Mouse (Mus musculus): Measurements from ENCODE around the gene Upf2. TPM values are rescaled to one million over a fixed set of nuclear protein-coding genes. Genes with fewer than 3 reads are reported as not detected.
"Not testable (repeated sequence)": the region's sequence is repeated elsewhere in the genome, so short reads cannot be mapped to it uniquely, and the experiment has no call there.

Upf2 gene
- total and polyA plus RNA-seq, 2 experiments from 2014 or later: 5.9 to 13.2 TPM

DNA sequence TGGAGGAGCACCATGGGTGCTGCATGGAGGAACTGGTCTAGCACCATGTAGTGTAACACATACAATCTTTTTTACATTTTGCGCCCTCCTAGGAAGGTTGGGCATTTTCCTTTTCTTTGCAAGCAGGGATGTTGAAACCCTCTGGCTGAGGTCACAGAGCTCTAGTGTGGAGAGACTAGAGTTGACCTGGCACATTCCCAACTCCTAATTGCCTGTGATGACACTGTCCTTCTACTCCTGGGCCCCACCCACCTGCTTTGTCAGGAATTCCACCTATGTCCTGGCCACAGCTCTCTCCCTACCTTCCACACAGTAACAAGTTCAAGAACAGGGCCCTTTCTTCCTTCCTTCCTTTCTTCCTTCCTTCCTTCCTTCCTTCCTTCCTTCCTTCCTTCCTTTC lies 132.4 kb downstream of the Upf2 start:
- DNase-seq (ENCODE audit: low spot score): no peak
- no peak for ATAC-seq (ENCODE audit: low FRiP score)
- Histone ChIP-seq H3K36me3 (ENCODE audit: insufficient read depth, low read length) (no peaks in the 10 kb centered on the region), H3K4me1 (ENCODE audit: insufficient read depth, low read length) (no peaks in the 10 kb centered on the region), H3K9ac (replicated peaks; ENCODE audit: low read length, poor library complexity, severe bottlenecking) (no peak overlapping the region), H3K4me2 (ENCODE audit: low read depth, low read length, poor library complexity, severe bottlenecking) (no peak overlapping the region), H3K27me3 (ENCODE audit: insufficient read depth, low read length) (no peaks in the 10 kb centered on the region), H3K4me3 (ENCODE audit: low read depth, low read length) (no peak overlapping the region), H3K27ac (ENCODE audit: low read depth, low read length) (no peak overlapping the region), H3K9me3 (ENCODE audit: low read length) (no peaks in the 10 kb centered on the region)
- 100% methylated on average over 1 of the region's 1 CpGs for WGBS
- no peak for TF ChIP-seq CTCF (IDR thresholded peaks at IDR 0.05)

DNA sequence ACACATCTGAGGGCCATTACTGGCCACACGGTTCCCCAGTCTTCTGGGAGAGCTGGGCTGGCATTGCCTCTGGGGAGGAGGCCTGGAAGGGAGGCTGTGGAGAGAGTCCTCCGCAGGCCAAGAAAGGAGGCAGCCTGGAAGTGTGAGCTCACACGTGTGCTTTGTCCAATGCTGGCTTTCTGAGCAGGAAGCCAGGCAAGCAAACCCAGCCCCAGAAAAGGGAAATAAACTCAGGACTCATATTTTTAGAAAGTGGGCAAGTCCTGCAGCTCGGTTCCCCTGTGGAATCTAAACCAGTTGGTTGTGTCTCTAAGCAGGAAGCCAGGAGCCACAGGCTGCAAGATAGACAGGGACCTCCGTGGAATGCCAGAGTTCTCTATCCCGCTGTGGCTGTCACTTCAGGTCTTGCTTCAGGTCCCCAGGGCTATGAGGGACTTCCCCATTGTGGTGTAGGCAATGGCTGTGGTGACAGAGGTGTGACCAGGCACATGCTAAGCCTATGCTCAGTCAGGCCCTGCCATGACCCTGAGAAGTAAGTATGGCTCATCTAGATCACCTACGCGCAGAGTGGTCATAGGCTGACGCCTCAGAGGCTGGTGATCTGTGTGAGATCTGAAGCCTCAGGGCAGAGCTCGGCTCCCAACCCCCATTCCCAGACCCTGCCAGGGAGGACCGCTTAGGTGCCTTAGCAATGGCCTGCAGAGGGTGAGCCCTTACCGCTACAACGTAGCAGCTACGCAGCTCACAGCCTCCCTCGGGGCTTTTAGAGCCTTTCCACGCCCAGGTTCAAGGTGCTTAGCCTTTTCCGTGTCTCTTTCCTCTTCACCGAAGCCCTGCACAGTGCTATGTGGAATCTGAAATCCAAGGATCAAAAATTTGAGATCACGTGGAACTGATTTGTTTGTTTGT lies 134.6 kb downstream of the Upf2 start:
- no peak for ATAC-seq (ENCODE audit: low FRiP score)

DNA sequence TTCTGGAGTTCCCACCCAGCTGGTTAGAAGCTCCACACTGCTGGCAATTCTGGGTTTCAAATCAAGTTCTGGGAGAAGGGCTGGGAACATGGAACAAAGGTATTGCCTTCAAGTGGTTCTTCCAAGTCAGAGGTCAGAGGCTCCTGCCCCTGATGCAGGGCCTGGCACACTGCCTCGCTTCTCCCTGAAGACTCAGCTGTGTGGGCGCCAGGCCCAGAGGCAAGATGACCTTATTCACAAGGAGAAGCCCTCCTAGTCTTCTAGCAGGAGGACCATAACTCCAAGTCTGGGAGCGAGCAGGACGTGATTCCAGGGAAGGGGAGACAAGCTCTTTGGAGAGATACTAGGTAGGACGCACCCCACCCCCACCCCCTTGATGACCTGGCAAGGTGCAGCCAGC lies 135.9 kb downstream of the Upf2 start:
- 86% methylated on average over 5 of the region's 5 CpGs for WGBS
- DNase-seq (ENCODE audit: low spot score): no peak

More for the DNA sequence above, 134.6 kb downstream of the Upf2 start:
- Histone ChIP-seq H3K36me3 (ENCODE audit: insufficient read depth, low read length) (no peaks in the 10 kb centered on the region), H3K4me3 (ENCODE audit: low read depth, low read length) (no peak overlapping the region), H3K9ac (replicated peaks; ENCODE audit: low read length, poor library complexity, severe bottlenecking) (no peak overlapping the region), H3K9me3 (ENCODE audit: low read length) (no peaks in the 10 kb centered on the region), H3K27me3 (ENCODE audit: insufficient read depth, low read length) (no peaks in the 10 kb centered on the region), H3K4me2 (ENCODE audit: low read depth, low read length, poor library complexity, severe bottlenecking) (no peak overlapping the region), H3K4me1 (ENCODE audit: insufficient read depth, low read length) (no peaks in the 10 kb centered on the region), H3K27ac (ENCODE audit: low read depth, low read length) (no peak overlapping the region)
- 76% methylated on average over 19 of the region's 19 CpGs for WGBS
- no peak for TF ChIP-seq CTCF (IDR thresholded peaks at IDR 0.05)
- DNase-seq (ENCODE audit: low spot score): no peak

DNA sequence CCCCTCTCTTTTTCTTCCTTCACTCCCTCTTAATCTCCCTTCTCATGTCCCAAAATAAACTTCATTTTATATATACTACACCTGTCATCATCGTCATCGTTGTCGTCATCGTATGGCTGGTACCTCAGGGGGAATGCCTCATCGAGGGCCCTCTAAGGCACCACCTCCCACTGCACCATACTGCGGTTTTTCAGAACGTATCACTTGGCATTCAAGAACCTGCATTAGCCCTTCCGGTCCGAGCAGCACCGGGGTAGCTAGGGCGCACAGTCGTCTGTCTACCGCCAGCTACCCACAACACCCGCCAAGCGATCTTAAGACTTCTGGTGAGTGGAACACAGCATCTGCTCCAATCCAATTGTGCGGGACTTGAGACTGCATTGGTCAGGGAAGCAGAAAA lies 138.7 kb downstream of the Upf2 start:
- 89% methylated on average over 16 of the region's 16 CpGs for WGBS
- not testable (repeated sequence) for H3K4me1 ChIP-seq (ENCODE audit: insufficient read depth, low read length); H3K9ac ChIP-seq (replicated peaks; ENCODE audit: low read length, poor library complexity, severe bottlenecking); ATAC-seq (ENCODE audit: low FRiP score); H3K9me3 ChIP-seq (ENCODE audit: low read length); H3K4me2 ChIP-seq (ENCODE audit: low read depth, low read length, poor library complexity, severe bottlenecking); DNase-seq (ENCODE audit: low spot score); H3K4me3 ChIP-seq (ENCODE audit: low read depth, low read length); H3K27me3 ChIP-seq (ENCODE audit: insufficient read depth, low read length); H3K27ac ChIP-seq (ENCODE audit: low read depth, low read length); H3K36me3 ChIP-seq (ENCODE audit: insufficient read depth, low read length)

More for the DNA sequence above, 135.9 kb downstream of the Upf2 start:
- Histone ChIP-seq H3K36me3 (ENCODE audit: insufficient read depth, low read length) (no peaks in the 10 kb centered on the region), H3K9ac (replicated peaks; ENCODE audit: low read length, poor library complexity, severe bottlenecking) (no peak overlapping the region), H3K4me1 (ENCODE audit: insufficient read depth, low read length) (no peaks in the 10 kb centered on the region), H3K27me3 (ENCODE audit: insufficient read depth, low read length) (no peaks in the 10 kb centered on the region), H3K9me3 (ENCODE audit: low read length) (no peaks in the 10 kb centered on the region), H3K27ac (ENCODE audit: low read depth, low read length) (no peak overlapping the region), H3K4me2 (ENCODE audit: low read depth, low read length, poor library complexity, severe bottlenecking) (no peak overlapping the region), H3K4me3 (ENCODE audit: low read depth, low read length) (no peak overlapping the region)
- no peak for ATAC-seq (ENCODE audit: low FRiP score)
- no peak for TF ChIP-seq CTCF (IDR thresholded peaks at IDR 0.05)

DNA sequence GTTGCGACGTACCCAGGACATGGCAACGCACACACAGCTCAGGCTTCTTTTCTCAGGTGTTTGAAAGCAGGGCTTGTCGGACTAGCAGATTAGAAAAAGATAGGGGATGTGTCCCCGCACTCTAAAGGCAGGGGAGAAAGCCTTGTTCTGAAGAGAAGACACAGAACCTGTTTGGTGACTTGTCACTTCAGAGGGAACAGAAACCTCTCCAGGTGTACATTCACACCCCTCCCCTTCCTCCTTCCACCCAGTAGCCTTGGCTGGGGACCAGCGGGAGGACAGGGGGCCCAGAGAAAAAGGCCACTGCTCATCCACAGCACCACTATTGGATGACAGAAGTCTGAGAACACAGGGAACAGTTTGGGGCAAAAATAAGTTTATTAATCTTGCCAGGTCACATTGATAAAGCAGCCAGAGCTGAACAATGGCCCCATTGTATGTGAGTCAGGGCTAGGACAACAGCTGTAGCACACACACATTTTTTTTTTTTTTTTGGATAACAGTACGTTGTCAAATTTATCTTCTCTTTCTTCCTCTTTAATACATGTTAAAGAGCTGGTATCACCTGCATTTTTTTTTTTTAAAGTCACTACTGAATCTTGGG lies 145.9 kb downstream of the Upf2 start:
- no peak for TF ChIP-seq CTCF (IDR thresholded peaks at IDR 0.05)
- peaks cover 11% of the 10 kb centered on the region; the same call in 1 of the 2 replicates for H3K4me1 ChIP-seq (ENCODE audit: insufficient read depth, low read length)
- H3K4me3 ChIP-seq (ENCODE audit: low read depth, low read length): no peak overlapping the region
- H3K9me3 ChIP-seq (ENCODE audit: low read length): no peaks in the 10 kb centered on the region
- H3K9ac ChIP-seq (replicated peaks; ENCODE audit: low read length, poor library complexity, severe bottlenecking): no peak overlapping the region
- DNase-seq (ENCODE audit: low spot score) (no peak), ATAC-seq (ENCODE audit: low FRiP score) (no peak)
- H3K36me3 ChIP-seq (ENCODE audit: insufficient read depth, low read length): no peaks in the 10 kb centered on the region
- H3K27ac ChIP-seq (ENCODE audit: low read depth, low read length): no peak overlapping the region
- no peaks in the 10 kb centered on the region; the same call in 1 of the 2 replicates for H3K27me3 ChIP-seq (ENCODE audit: insufficient read depth, low read length)
- 74% methylated on average over 7 of the region's 7 CpGs for WGBS
- no peak overlapping the region for H3K4me2 ChIP-seq (ENCODE audit: low read depth, low read length, poor library complexity, severe bottlenecking)

DNA sequence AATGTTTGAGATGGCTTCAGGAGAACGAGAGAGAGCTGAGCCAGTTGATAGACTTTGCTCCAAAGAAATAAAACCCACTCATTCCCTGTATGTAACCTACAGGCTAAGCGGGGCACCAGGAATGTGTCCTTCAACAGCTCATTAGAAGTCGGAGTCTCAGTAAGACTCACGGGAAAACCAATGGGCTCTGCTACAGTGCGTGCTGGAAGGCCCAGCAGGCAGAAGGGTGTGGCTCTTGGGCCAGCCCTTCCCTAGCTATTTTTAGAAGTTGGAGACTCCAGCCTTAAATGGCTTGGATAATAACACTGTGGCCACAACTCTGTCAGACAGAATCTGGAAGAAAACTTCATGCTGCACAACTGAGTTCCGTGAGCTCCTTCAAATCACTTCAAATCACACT lies 147.7 kb downstream of the Upf2 start:
- no peaks in the 10 kb centered on the region for H3K9me3 ChIP-seq (ENCODE audit: low read length)
- H3K4me3 ChIP-seq (ENCODE audit: low read depth, low read length): no peak overlapping the region
- no peaks in the 10 kb centered on the region for H3K36me3 ChIP-seq (ENCODE audit: insufficient read depth, low read length)
- no peak for TF ChIP-seq CTCF (IDR thresholded peaks at IDR 0.05)
- WGBS: 49% methylated on average over 6 of the region's 6 CpGs
- H3K9ac ChIP-seq (replicated peaks; ENCODE audit: low read length, poor library complexity, severe bottlenecking): no peak overlapping the region
- H3K27me3 ChIP-seq (ENCODE audit: insufficient read depth, low read length): no peaks in the 10 kb centered on the region; the same call in 1 of the 2 replicates
- no peak for ATAC-seq (ENCODE audit: low FRiP score)
- H3K27ac ChIP-seq (ENCODE audit: low read depth, low read length): no peak overlapping the region
- H3K4me1 ChIP-seq (ENCODE audit: insufficient read depth, low read length): peaks cover 11% of the 10 kb centered on the region; the same call in 1 of the 2 replicates
- no peak overlapping the region for H3K4me2 ChIP-seq (ENCODE audit: low read depth, low read length, poor library complexity, severe bottlenecking)
- no peak for DNase-seq (ENCODE audit: low spot score)
